Mouse (Mus musculus) thymus, postnatal 10 days (tissue): ENCODE measurements at regions not wholly inside any gene's neighbourhood (a gene's known extent, or its start where the extent isn't known, plus 50 kb on each side); places are given as distances from the start of the nearest gene placed in this dataset.

Experiments used
- DNase-seq, 2 experiments: peaks; one replicate each; pipeline ENCODE4 v3.0.0; 2021; ENCODE audit warnings: low spot score in 2 of 2

GRCm38 (mm10) chr7:79517581-79518337 lies 51.6 kb upstream of the Polg start:
- no peak for DNase-seq

DNA sequence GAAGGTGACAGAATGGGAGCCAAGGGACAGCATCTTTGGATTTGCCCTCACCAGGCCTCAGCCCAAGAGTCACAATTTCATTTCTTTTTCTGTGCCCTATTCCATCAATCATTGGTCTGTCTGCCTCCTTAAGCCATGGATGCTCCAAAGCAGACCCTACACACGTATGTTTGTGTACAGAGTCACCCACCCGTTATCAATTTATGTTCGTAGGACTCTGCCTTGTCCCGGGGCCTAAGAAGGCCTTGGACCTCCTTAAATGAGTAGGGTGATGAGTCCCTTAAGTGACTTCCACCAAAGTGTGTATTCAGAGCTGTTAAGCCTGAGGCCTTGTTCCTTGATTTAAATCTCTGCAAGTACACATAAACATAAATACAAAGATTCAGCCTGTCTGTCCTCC lies 50.1 kb upstream of the Polg start:
- no peak for DNase-seq
